Mouse (Mus musculus) embryonic fibroblast, embryonic 13.5 days (primary cell): Measurements from ENCODE around the gene Scn5a.

Experiments used
- CTCF ChIP-seq: IDR thresholded peaks from 2 replicates; pipeline ENCODE4 v1.5.1; 2011; ENCODE audit warnings: mild to moderate bottlenecking, control low read depth, low read length, moderate library complexity, borderline replicate concordance; ENCODE audit not compliant: insufficient read depth
- POLR2A ChIP-seq: IDR thresholded peaks from 2 replicates; pipeline ENCODE4 v1.6.1; 2011; ENCODE audit warnings: low read depth, mild to moderate bottlenecking, control low read depth, low read length, moderate library complexity

DNA sequence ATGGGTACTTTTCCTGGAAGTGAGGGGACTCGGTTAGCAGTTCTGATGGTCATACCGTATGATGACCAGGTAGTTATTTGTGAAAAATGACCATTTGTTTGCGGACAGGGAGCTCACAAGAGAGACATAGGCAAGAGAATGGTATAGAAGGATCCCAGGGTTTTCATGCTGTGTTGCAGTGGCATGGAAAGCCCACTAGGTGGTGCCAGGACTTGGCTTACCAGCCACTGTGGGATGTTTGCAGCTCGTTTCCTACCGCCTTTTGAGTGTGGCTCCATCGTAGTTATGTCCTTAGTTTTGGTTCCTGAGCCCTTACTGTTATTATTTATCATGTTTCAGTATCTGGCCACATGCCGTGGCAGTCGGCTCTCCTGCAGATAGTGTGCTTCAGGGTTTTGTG, 118.4 kb downstream of the Scn5a start:
- no peak for TF ChIP-seq POLR2A
- peak; percentile 83 for TF ChIP-seq CTCF
